Mouse (Mus musculus) spleen, postnatal 36 days (tissue): ENCODE results near the gene Traf5.
A peak's percentile ranks its signal among the peaks of the same experiment; 100 is the strongest.

Source experiments
- DNase-seq, 2 experiments: peaks; one replicate each; pipeline ENCODE4 v3.0.0; 2022; ENCODE audit warnings: low spot score in 2 of 2, mixed read lengths in 1 of 2

The Traf5 gene

DNA sequence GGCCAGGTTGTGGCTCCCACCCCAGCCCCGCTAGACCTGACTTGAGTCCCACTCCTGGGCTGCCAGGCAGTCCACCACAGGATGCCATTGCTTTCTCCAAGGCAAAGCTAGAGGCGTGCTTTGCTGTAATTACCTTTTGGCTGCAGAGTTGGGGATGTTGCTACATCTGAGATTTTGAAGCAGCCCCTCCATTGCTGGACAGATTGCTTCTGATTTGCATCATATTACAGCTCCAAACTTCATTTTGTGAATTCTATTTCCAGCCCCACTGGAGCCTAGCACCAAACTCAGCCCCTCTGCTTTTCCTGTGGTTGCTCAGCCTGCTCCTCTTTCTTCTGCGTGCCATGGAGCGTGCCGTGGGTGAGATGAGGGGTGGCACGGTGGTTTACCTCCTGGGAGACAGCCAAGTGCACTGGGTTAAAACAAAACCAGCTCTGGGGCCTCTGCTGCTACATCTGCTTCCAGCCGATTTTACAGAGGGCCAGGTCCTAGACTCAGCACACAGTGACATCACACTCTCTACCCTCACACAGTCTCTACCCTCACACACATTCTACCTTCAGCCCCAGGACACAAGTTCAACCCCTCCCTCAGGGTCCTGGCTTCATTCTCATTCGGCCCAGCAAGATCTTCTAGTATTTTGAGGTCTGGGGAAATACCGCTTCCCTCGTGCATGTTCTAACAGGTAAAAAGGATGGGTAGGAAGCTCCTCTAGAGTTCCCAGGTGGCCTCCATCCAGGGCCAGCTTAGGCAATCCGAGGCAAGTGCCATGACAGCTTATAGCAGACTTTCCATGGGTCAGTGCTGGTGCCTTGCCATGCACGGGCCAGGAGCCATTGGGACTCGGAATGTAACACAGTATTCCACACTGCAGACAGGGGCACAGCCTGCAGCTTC is 117.6 kb downstream of the Traf5 start:
- no peak for DNase-seq

DNA sequence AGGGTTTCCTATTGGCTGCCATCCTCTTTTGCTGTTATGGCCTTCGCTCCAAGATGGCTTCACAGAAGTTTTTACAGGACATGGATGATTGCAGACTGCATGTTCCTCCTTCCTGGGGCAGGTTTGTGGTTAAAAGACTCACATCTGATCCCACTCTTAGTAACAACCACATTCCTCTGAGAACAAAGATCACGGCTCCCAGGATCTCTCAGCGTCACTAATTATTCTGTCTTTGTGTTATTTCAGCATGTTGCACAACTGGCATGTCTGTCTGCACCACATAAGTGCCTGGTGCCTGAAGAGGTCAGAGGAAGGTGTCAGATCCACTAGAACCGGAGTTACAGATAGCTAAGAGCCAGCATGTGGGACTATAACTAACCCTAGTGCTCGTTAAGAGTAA is 122.4 kb downstream of the Traf5 start:
- no peak for DNase-seq

DNA sequence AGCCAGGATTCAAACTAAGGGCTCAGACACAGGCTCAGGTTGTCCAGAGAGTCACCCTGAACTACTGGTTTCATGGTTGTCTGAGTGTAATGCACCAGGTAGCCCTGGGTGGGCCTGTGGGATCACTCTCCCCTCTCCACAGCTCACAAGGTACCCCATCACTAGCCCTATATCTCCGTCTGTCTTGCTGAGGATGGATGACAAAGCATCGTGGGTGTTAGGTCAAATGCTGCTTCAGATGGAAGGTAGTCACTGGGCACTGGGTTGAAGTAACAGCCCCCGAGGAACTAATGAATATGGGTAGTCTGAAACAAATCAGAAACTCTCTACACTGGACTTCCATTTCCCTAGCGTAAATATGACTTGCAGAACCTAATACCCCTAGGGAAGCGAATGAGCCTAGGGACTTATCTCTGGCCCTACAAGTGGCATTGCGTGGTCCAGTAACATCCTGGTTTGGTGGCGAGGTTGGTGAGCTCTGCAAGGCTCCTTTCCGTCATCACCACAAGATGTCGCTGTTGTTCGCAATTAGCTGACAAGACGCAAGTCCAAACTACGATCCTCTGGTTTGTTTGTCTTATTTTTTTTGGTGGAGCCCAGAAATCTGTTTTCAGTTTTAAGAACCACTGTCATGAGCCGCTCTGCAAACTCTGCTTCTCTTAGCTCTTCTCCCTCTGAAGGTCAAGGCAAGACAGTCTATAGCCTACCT is 127.4 kb downstream of the Traf5 start:
- DNase-seq: peak; percentile 66 to 67

DNA sequence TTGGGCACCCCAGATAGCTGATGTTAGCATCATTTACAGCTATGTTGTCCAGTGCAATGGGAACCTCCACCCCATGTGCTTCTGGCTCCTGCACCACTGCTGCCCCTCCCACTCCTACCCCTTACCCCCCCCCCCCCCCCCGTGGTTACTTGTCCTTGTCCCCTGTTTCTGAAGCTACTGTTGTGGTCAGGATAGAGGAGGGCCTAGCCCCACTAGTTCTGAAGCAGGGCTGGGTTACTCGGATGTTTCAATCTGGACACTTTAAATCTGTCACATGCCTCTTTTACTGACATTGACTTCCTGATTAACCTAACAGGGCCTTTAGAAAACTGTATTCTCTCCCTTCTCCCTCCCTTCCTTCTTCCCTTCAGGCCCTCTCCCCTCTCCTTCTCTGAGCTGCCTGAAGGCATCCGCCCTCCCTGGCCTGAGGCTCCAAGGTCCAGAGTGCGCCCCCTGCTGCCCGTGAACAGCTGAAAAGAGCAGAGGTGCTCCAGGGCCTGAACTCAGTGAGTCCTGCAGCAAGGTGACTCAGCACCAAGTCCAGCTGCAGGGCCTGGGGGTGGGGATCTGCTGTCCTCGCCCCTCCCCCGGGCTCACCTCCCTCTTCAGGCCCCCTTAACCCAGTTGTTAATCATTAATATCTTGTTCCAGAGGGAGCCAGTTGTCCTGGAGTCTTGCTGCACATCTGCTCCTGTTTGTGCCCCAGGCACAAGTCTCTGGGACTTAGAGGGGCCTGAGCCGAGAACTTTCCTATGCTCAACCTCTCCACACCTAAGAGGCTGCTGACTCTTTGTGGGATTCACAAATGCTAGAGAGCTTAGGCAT is 128.2 kb downstream of the Traf5 start:
- DNase-seq: peak; percentile 73 to 79

DNA sequence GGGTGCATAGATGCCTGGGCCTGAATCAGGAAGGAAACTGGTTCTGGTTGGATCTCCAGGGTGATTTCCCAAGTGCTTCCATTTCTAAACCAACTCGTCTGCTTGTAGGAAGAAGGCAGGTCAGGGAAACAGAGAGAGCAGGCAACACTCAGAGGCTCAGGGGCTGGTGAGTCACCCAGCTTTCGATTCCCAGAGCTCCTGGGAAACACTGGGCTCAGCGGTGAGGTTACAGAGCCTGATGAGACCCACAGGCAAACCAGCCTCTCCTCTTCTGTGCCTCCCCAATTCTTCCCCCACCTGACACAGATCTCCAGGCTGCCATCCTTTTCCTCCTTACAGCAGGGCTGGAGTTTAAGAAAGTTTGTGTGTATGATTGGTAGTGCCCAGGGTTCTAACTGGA is 128.9 kb downstream of the Traf5 start:
- no peak for DNase-seq

DNA sequence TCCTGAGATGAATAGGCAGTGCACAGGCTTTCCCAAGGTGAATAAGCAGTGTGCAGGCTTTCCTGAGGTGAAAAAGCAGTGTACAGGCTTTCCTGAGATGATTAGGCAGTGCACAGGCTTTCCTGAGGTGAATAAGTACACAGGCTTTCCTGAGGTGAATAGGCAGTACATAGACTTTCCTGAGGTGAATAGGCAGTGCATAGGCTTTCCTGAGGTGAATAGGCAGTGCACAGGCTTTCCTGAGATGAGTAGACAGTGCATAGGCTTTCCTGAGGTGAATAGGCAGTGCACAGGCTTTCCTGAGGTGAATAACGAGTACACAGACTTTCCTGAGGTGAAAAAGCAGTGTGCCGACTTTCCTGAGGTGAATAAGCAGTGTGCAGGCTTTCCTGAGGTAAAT is 131.4 kb downstream of the Traf5 start:
- DNase-seq: no peak

DNA sequence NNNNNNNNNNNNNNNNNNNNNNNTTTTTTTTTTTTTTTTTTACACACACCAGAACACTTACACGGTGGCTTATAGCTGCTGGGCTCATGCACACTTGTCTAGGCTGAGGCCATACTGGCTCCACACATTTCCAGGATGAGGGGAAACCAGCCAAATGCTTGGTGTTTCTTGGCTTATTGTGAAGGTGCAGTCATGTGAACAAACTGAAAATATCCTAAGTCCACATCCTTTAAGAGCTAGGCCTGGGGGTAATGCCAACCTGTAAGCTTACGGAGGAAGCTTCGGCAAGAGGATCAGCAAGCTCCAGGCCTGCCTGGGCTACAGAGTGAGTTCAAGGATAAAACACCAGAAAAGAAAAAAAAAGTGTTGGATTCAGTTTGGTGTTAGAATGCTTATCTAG is 135.0 kb downstream of the Traf5 start:
- DNase-seq: no peak

DNA sequence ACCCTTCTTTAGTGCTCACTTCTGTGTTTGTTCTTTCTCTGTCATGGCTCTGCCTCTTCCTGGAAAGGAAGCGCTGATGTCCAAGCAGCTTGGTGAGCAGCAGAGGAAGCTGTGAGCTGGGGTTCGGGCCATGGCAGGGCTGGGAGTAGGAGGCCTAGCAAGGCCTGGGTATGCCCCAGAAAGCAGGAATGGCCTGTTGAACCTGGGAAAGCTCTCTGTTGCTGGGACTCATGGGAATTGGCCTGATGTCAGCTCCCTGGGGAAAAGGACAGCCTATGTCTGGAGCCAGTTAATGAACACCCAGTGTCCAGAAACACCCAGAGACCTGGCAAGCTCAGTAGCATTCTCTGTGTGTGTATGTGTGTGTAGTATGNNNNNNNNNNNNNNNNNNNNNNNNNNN is 135.5 kb downstream of the Traf5 start:
- DNase-seq: no peak

DNA sequence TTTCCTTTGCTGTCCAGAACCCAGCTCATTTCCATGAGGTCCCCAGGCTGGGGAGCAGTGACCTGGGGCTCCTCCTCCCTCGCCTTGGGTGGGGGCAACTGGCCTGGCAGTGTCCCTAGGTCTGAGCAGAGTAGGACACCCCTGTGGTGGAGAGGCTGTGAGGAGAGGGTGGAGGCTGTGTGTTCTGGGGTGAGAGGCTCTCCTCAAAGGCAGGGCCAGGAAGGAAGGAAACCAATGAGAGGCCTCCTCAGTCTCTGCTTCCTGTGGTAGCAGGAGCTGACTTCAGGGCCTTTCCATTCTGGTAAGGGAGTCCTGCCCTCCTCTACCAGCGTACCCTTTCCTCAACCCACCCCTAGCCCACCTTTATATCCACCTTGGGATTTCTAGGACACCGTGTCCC is 136.1 kb downstream of the Traf5 start:
- DNase-seq: peak; percentile 19 to 20

DNA sequence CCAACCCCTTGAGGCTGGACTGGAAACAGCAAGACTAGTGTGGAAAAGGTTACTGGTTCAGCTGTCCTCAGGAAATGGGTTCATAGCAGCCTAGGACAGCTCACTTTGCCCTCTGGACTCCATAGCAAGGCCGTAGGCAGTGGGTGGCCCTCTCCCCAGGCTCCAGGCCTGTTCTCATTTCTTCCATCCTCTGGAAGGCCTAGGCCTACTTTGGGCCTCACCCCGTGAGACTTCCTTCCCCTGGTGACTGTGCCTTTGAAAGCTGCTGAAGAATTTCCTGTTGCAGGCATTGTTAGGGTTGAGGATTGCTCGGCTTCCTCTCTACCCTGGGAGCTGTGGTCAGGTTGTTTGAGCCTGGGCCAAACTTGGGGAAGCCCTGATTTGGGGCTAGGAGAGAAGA is 137.3 kb downstream of the Traf5 start:
- peak; percentile 20 to 49 for DNase-seq

DNA sequence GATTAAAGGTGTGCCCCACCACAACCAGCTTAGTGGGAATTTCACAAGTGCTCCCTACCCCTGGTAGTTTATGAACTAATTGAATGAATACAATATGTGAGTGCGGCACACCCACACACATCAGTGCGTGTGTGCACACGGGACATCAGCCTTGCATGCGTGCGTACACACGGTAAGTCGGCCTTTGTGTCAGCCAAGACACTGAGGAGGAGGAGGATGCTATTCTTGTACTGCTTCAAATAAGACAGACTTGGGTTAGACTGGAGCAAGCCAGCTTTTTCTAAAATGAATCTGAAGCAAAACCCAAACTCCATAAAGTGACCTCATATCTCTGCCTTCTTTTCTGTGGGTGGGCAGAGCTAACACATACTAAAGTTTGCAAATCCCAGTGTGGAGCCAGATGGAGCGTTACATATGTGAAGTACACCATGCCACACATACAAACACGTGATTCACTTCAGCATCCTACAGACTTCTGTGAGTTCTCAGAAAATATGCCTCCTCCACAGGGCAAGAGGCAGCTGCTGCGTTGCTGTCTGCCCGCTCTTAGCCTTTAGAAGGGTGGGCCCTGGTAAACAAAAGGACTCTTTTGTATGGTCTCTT is 139.5 kb downstream of the Traf5 start:
- no peak for DNase-seq

DNA sequence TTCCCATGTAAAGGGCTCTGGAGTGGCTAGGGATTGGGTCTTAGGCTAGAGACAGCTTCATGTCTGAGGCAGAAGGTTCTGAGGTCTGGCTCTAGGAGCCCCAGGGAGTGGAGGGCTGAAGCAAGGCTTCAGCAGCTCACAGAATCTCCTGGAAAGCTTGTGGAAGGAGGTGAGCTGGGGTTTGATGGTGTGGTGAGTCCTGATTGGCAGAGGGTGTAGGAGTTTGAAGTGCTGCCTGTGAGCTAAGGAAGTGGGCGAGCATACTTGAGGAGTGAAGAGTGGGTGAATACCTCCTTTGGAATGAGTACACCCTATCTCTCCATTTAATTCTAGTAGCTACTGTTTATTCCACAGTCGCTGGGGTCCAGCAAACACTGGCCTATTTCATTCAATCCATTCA is 141.7 kb downstream of the Traf5 start:
- DNase-seq: no peak

DNA sequence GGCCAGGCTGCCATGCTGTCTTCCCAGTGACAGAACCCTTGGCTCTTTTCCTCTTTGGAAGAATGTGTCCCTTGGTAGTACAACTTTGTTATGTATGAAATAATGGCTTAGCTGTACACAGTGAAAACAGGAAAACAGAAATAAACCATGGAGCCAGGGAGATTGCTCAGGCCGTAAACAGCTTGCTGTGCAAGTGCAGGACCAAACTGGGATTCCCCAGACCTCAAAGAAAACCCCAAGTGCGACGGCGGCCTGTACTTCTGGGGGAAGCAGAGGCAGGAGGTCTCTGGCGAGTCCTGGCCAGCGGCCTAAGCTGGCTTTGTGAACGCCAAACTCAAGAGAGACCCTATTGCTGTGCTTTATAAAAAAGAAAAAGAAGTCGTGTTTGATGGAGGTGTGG is 143.8 kb downstream of the Traf5 start:
- DNase-seq: no peak

DNA sequence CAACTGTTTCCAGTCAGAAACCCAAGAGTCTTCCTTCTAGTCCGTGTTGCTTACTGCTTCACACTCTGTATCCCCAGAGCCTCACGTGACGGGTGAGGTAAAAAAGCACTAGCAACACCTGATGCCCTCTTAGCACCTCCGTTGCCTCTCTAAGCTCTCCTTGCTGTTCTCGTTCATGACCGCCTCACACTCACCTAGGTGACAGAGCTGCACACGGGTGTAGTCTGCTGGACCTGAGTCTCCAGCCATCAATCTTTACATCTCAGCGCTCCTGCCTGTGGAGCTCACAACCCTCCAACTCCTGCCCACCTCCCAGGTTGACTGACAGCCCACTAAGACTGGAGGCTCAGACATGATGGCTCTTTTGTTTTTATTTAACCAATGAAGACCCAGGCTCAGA is 144.6 kb downstream of the Traf5 start:
- DNase-seq: no peak
